Mouse (Mus musculus): ENCODE measurements around the gene Ei24.

DNA sequence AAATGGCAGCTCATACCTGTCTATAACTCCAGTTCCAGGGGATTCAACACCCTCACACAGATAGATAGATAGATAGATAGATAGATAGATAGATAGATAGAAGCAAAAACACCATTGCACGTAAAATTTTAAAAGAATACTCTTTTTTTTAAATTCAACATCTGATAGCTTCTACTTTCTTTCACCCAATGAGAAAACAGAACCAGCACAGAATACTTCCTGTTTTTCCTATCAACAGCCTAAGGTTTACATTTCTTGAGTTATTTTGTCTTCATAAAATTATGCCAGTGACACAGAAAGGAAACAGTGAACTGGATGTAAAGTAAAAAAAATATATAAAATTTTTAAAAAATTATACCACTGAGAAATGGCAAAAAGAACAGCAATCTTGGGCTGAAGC is 32.8 kb downstream of the Ei24 start:
- TF ChIP-seq TAL1 (IDR thresholded peaks at IDR 0.05; ENCODE audit: low read length) (no peak), GATA1 (IDR thresholded peaks at IDR 0.05; ENCODE audit: low read length) (no peak)

Data from erythroblast, embryonic 14.5 days (primary cell).